Mouse (Mus musculus): ENCODE data around the gene Tada1. TPM values are rescaled to one million over a fixed set of nuclear protein-coding genes. Genes with fewer than 3 reads are reported as not detected.

Tada1 gene
- polyA plus RNA-seq (2015; fragmentation: Illumina TruSeq; extraction: RNeasy Lipid Tissue Mini Kit (QIAGEN cat#74804); ENCODE audit: insufficient read depth, low read depth, low replicate concordance): 5.9 TPM

GRCm38 (mm10) chr1:166379013-166379629, at the start of gene Tada1:
Tada1 (plus strand) TSS chr1:166379097.

DNA sequence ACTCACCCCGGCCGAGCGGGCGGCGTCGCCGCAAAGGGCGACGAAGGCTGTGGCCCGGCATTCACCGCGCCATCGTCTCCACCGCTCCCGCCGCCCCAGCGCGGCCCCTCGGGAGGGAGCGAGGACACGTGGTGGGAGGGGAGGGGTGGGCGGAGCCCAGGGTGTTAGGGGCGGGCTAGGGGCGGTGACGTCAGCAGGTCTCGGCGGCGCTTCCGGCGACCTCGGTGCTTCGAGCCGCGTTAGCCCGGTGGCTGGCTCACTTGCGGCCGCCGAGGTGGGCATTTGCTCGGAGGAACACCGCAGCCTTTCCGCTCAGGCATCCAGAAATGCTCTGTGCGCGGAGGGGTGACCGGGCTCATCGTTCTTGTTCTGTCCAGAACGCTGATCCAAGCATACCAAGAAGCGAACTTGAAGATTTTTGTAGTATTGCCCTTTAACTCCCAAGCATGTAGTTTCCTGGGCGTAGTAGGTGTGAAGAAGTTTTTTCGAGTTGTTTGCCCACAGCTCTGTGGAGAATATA, 30.9 kb downstream of the Tada1 start, which contains the start of gene Pogk:
Pogk (minus strand) TSS at position 163 of the 520 bp plus-strand sequence.

Other genes starting within 250 kb of the Tada1 start
- gene Gpa33, start 248.9 kb upstream of the Tada1 start, polyA plus RNA-seq (2015; fragmentation: Illumina TruSeq; extraction: RNeasy Lipid Tissue Mini Kit (QIAGEN cat#74804); ENCODE audit: insufficient read depth, low read depth, low replicate concordance): not detected
- gene Mael, start 140.3 kb upstream of the Tada1 start, polyA plus RNA-seq (2015; fragmentation: Illumina TruSeq; extraction: RNeasy Lipid Tissue Mini Kit (QIAGEN cat#74804); ENCODE audit: insufficient read depth, low read depth, low replicate concordance): not detected
- 3.5 TPM for gene Ildr2, start 125.0 kb upstream of the Tada1 start, polyA plus RNA-seq (2015; fragmentation: Illumina TruSeq; extraction: RNeasy Lipid Tissue Mini Kit (QIAGEN cat#74804); ENCODE audit: insufficient read depth, low read depth, low replicate concordance)
- gene Pogk, start 30.8 kb downstream of the Tada1 start, polyA plus RNA-seq (2015; fragmentation: Illumina TruSeq; extraction: RNeasy Lipid Tissue Mini Kit (QIAGEN cat#74804); ENCODE audit: insufficient read depth, low read depth, low replicate concordance): 2.8 TPM
- gene Gm4846, start 118.5 kb downstream of the Tada1 start, polyA plus RNA-seq (2015; fragmentation: Illumina TruSeq; extraction: RNeasy Lipid Tissue Mini Kit (QIAGEN cat#74804); ENCODE audit: insufficient read depth, low read depth, low replicate concordance): not detected